Mouse (Mus musculus): ENCODE results near the gene Ahcyl2. TPM values are rescaled to one million over a fixed set of nuclear protein-coding genes. Genes with fewer than 3 reads are reported as not detected.

Gene Ahcyl2
- polyA plus RNA-seq, 1 experiment, result 118 TPM

GRCm38 (mm10) chr6:29896976-29897375, 129.2 kb downstream of the Ahcyl2 start:
- no peak for DNase-seq (ENCODE audit: extremely low spot score in 1 of 2, low spot score in 1 of 2)

GRCm38 (mm10) chr6:29901450-29901849, 133.6 kb downstream of the Ahcyl2 start:
- DNase-seq (ENCODE audit: extremely low spot score in 1 of 2, low spot score in 1 of 2), result no peak

- DNase-seq (ENCODE audit: extremely low spot score in 1 of 2, low spot score in 1 of 2), result no peak
Observed at GRCm38 (mm10) chr6:29902256-29902655, 134.4 kb downstream of the Ahcyl2 start.

- no peak for DNase-seq (ENCODE audit: extremely low spot score in 1 of 2, low spot score in 1 of 2)
Observed at GRCm38 (mm10) chr6:29903343-29903914, 135.6 kb downstream of the Ahcyl2 start.

- DNase-seq (ENCODE audit: extremely low spot score in 1 of 2, low spot score in 1 of 2), result no peak
Observed at GRCm38 (mm10) chr6:29904281-29904680, 136.5 kb downstream of the Ahcyl2 start.

- no peak for DNase-seq (ENCODE audit: extremely low spot score in 1 of 2, low spot score in 1 of 2)
Observed at GRCm38 (mm10) chr6:29910631-29911030, 142.8 kb downstream of the Ahcyl2 start.

GRCm38 (mm10) chr6:29913673-29914072, 145.9 kb downstream of the Ahcyl2 start:
- peak in 1 of 2 experiments; percentile 19 for DNase-seq (ENCODE audit: extremely low spot score in 1 of 2, low spot score in 1 of 2)

GRCm38 (mm10) chr6:29914136-29914535, 146.3 kb downstream of the Ahcyl2 start:
- DNase-seq (ENCODE audit: extremely low spot score in 1 of 2, low spot score in 1 of 2), result no peak

- no peak for DNase-seq (ENCODE audit: extremely low spot score in 1 of 2, low spot score in 1 of 2)
Observed at GRCm38 (mm10) chr6:29915836-29916235, 148.0 kb downstream of the Ahcyl2 start.

- DNase-seq (ENCODE audit: extremely low spot score in 1 of 2, low spot score in 1 of 2), result peak; percentile 79 to 95
Observed at GRCm38 (mm10) chr6:29916530-29917382, 148.9 kb downstream of the Ahcyl2 start, which contains the start of gene Strip2. TSS of gene Strip2 (plus strand) at chr6:29917012.

- no peak for DNase-seq (ENCODE audit: extremely low spot score in 1 of 2, low spot score in 1 of 2)
Observed at GRCm38 (mm10) chr6:29917383-29917720, 149.5 kb downstream of the Ahcyl2 start.

GRCm38 (mm10) chr6:29917947-29918346, 150.1 kb downstream of the Ahcyl2 start:
- no peak for DNase-seq (ENCODE audit: extremely low spot score in 1 of 2, low spot score in 1 of 2)

- no peak for DNase-seq (ENCODE audit: extremely low spot score in 1 of 2, low spot score in 1 of 2)
Observed at GRCm38 (mm10) chr6:29923501-29923900, 155.7 kb downstream of the Ahcyl2 start.

- DNase-seq (ENCODE audit: extremely low spot score in 1 of 2, low spot score in 1 of 2), result no peak
Observed at GRCm38 (mm10) chr6:29925594-29926219, 157.9 kb downstream of the Ahcyl2 start.

GRCm38 (mm10) chr6:29930087-29930486, 162.3 kb downstream of the Ahcyl2 start:
- no peak for DNase-seq (ENCODE audit: extremely low spot score in 1 of 2, low spot score in 1 of 2)

- DNase-seq (ENCODE audit: extremely low spot score in 1 of 2, low spot score in 1 of 2), result peak; percentile 50 to 51
Observed at GRCm38 (mm10) chr6:29930665-29931064, 162.9 kb downstream of the Ahcyl2 start.

- no peak for DNase-seq (ENCODE audit: extremely low spot score in 1 of 2, low spot score in 1 of 2)
Observed at GRCm38 (mm10) chr6:29931181-29931580, 163.4 kb downstream of the Ahcyl2 start.

GRCm38 (mm10) chr6:29935741-29936140, 167.9 kb downstream of the Ahcyl2 start:
- no peak for DNase-seq (ENCODE audit: extremely low spot score in 1 of 2, low spot score in 1 of 2)

- DNase-seq (ENCODE audit: extremely low spot score in 1 of 2, low spot score in 1 of 2), result no peak
Observed at GRCm38 (mm10) chr6:29940428-29940827, 172.6 kb downstream of the Ahcyl2 start.

- DNase-seq (ENCODE audit: extremely low spot score in 1 of 2, low spot score in 1 of 2), result no peak
Observed at GRCm38 (mm10) chr6:29941036-29941435, 173.2 kb downstream of the Ahcyl2 start.

- DNase-seq (ENCODE audit: extremely low spot score in 1 of 2, low spot score in 1 of 2), result no peak
Observed at GRCm38 (mm10) chr6:29944465-29944864, 176.7 kb downstream of the Ahcyl2 start.

- no peak for DNase-seq (ENCODE audit: extremely low spot score in 1 of 2, low spot score in 1 of 2)
Observed at GRCm38 (mm10) chr6:29946568-29946967, 178.8 kb downstream of the Ahcyl2 start.
